Mouse (Mus musculus) ES-E14 (cell line): ENCODE measurements at regions not wholly inside any gene's neighbourhood (a gene's known extent, or its start where the extent isn't known, plus 50 kb on each side); places are given as distances from the start of the nearest gene placed in this dataset.

ENCODE experiments used
- DNase-seq: peaks from one replicate; pipeline ENCODE4 v3.0.0-alpha.2; 2013; ENCODE audit warnings: low read depth, low spot score
- H3K27ac ChIP-seq: 2 replicates; pipeline ENCODE4 v1.5.1; 2012; ENCODE audit warnings: low read depth, mild to moderate bottlenecking, low read length, moderate library complexity, mixed read lengths; ENCODE audit not compliant: poor library complexity, insufficient read depth, severe bottlenecking
- H3K36me3 ChIP-seq: 2 replicates; pipeline ENCODE4 v1.6.1; 2012; ENCODE audit warnings: mild to moderate bottlenecking, low read length, moderate library complexity, mixed read lengths; ENCODE audit not compliant: control insufficient read depth, poor library complexity, insufficient read depth, severe bottlenecking
- H3K4me1 ChIP-seq, 2 experiments: fragments of 150-350 bp in 1 of 2; sonication (generic) in 1 of 2; 2 replicates each; pipeline ENCODE4 v1.6.1; 2012; ENCODE audit warnings: low read length in 2 of 2, mild to moderate bottlenecking in 1 of 2, mixed read lengths in 1 of 2; ENCODE audit not compliant: control insufficient read depth in 2 of 2, insufficient read depth in 2 of 2, poor library complexity in 1 of 2
- H3K4me3 ChIP-seq, 2 experiments: fragments of 150-350 bp in 1 of 2; sonication (generic) in 1 of 2; 2 replicates each; pipeline ENCODE4 v1.5.1; 2012; ENCODE audit warnings: low read length in 2 of 2, low read depth in 1 of 2, mild to moderate bottlenecking in 1 of 2, mixed read lengths in 1 of 2; ENCODE audit not compliant: insufficient read depth in 1 of 2, poor library complexity in 1 of 2, severe bottlenecking in 1 of 2
- H3K9ac ChIP-seq: 2 replicates; pipeline ENCODE4 v1.6.1; 2012; ENCODE audit warnings: low read depth, mild to moderate bottlenecking, low read length, mixed read lengths; ENCODE audit not compliant: poor library complexity, insufficient read depth, severe bottlenecking
- H3K9me3 ChIP-seq: fragments of 150-350 bp; sonication (generic); 2 replicates; pipeline ENCODE4 v1.6.1; 2012; ENCODE audit warnings: low read depth, mild to moderate bottlenecking, low read length; ENCODE audit not compliant: control insufficient read depth, insufficient read depth
- CHD2 ChIP-seq: IDR thresholded peaks from 2 replicates; pipeline ENCODE4 v1.6.1; 2014; ENCODE audit warnings: mild to moderate bottlenecking, low read depth, low read length, inconsistent platforms
- HCFC1 ChIP-seq: IDR thresholded peaks from 2 replicates; pipeline ENCODE4 v1.6.1; 2012; ENCODE audit warnings: low read length, inconsistent platforms, borderline replicate concordance; ENCODE audit not compliant: insufficient read depth
- MAFK ChIP-seq: IDR thresholded peaks from 2 replicates; pipeline ENCODE4 v1.6.1; 2014; ENCODE audit warnings: mild to moderate bottlenecking, low read depth, low read length, inconsistent platforms; ENCODE audit not compliant: insufficient read depth
- ZC3H11A ChIP-seq: IDR thresholded peaks from 2 replicates; pipeline ENCODE4 v1.6.1; 2012; ENCODE audit warnings: low read depth, mild to moderate bottlenecking, inconsistent platforms, low read length, borderline replicate concordance
- ZNF384 ChIP-seq: IDR thresholded peaks from 2 replicates; pipeline ENCODE4 v1.6.1; 2012; ENCODE audit warnings: low read depth, low read length, inconsistent platforms
- in situ Hi-C, 2 experiments: fragments of 600-800 bp; cut with MboI; formaldehyde crosslinking; loops; one replicate each; pipeline ENCODE4 v1.15.1; 2025; ENCODE audit warnings: low sequenced_read_pairs in 2 of 2, inconsistent platforms in 1 of 2; ENCODE audit not compliant: unreplicated experiment in 2 of 2

DNA sequence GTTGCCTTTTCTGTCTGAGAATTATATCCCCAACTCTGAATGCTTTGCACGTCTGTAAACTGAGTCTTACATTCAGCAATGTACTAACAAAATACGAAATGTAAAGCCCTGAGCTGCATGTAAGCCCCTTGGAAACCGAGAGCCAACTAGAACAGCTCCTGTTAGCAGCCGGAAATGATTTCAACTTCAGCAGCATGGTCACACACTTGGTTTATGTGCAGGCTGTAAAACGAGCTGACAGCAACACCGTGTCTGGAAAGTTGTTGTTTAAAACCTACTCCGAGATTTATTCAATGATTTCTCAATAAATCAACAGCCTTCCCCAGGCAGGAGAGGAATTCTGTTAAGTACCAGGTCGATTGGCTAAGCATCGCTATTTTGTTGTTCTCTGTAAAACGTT is 155.7 kb downstream of the Lrig3 start:
- Histone ChIP-seq H3K9ac (no peak overlapping the region), H3K4me3 (no peak overlapping the region), H3K4me1 (no peaks in the 10 kb centered on the region), H3K9me3 (no peaks in the 10 kb centered on the region), H3K36me3 (no peaks in the 10 kb centered on the region), H3K27ac (no peak overlapping the region)
- in situ Hi-C loops, result no loop called here
- no peak for DNase-seq
- TF ChIP-seq ZNF384, result no peak
- no peak for TF ChIP-seq CHD2
- TF ChIP-seq HCFC1, result no peak

DNA sequence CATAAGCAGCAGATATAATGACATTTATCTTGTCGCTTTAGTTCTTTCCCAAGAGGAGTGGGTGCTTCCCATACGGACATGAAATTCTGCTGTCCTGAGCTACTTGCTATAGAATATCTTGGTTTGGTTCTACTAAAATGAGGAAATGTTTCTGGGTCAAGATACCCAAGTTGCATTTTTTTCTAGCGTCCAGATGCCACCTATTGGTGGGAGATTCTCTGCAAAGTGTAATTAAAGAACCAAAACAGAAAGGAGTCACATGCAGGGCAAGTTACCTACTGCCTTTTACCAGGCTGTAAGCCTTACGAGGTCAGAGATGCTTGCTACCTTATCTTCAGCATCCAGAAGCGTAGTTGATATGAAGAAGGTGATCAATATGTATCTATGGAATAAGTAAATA is 156.5 kb downstream of the Lrig3 start:
- Histone ChIP-seq H3K9ac (no peak overlapping the region), H3K36me3 (no peaks in the 10 kb centered on the region), H3K27ac (no peak overlapping the region), H3K4me3 (no peak overlapping the region), H3K4me1 (no peaks in the 10 kb centered on the region), H3K9me3 (no peaks in the 10 kb centered on the region)
- TF ChIP-seq ZC3H11A (no peak), CHD2 (no peak), MAFK (no peak), HCFC1 (no peak), ZNF384 (no peak)
- no peak for DNase-seq
- in situ Hi-C loops, result no loop called here

DNA sequence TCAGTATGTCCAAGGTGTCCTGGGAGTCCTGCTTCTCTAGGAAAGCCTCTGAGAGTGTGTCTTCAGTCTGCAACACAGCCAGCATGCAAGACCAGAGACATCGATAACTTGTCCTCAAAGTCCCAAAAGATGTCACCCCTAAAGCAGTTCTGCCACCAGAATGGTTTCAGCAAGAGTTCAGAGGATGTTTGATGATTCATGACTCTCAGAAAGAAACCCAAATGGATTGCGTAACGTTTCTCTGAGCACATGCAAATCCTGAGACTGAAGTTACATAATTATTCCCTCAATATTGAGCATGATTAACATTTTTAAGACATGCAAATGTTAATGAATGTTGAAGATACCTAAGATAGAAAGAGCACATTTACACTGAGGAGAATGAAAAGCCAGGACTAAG is 167.2 kb downstream of the Lrig3 start:
- no peaks in the 10 kb centered on the region for H3K4me1 ChIP-seq
- no peak for TF ChIP-seq MAFK
- TF ChIP-seq ZC3H11A, result no peak
- no peak for TF ChIP-seq CHD2
- no peak for TF ChIP-seq HCFC1
- TF ChIP-seq ZNF384, result no peak
- no peak overlapping the region for H3K27ac ChIP-seq
- DNase-seq, result no peak
- H3K9me3 ChIP-seq, result no peaks in the 10 kb centered on the region
- H3K4me3 ChIP-seq, result no peak overlapping the region
- in situ Hi-C loops, result no loop called here
- H3K9ac ChIP-seq, result no peak overlapping the region
- no peaks in the 10 kb centered on the region for H3K36me3 ChIP-seq

DNA sequence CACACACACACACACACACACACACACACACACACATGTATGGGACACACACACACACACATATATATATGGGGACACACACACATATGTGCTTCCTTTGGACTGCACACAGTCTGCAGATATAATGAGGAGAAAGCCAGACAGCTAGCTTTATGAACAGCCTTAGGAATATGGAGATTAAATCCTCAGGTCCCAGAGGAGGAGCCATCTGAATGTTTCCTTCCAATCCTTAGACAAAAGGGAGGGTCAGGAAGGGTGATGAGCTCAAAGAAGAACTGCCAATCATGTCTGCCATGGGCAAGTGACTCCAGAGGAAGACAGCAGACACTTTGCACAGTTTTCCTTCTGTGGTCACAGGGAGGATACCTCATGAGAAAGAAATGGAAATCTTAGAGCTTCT is 168.0 kb downstream of the Lrig3 start:
- H3K9ac ChIP-seq, result no peak overlapping the region
- no peak overlapping the region for H3K27ac ChIP-seq
- H3K36me3 ChIP-seq, result no peaks in the 10 kb centered on the region
- no peak for DNase-seq
- no peaks in the 10 kb centered on the region for H3K4me1 ChIP-seq
- no peaks in the 10 kb centered on the region for H3K9me3 ChIP-seq
- H3K4me3 ChIP-seq, result no peak overlapping the region
- no peak for TF ChIP-seq HCFC1
- TF ChIP-seq ZNF384, result no peak
- TF ChIP-seq CHD2, result no peak
- no peak for TF ChIP-seq ZC3H11A
- TF ChIP-seq MAFK, result no peak
- in situ Hi-C loops, result no loop called here

DNA sequence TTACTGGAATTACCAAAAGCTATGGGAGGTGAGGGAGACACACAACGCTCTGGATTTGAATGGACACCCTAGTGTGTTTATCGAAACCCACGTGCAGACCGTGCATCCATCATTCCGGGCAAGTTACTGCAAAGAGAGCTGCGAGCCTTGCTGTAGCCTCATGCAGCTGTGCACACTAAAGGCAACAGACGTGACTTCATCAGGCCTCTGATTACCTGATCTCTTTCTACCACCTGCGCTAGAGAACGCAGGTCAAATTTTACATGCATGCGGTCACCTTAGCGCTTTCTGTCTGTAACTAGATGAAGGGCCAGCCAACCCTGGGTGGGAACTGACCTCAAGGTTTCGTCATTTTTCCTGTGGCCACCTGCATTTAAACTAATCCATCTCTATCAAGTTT is 172.6 kb downstream of the Lrig3 start:
- H3K4me3 ChIP-seq, result no peak overlapping the region
- no peak for TF ChIP-seq ZC3H11A
- TF ChIP-seq MAFK, result no peak
- TF ChIP-seq HCFC1, result no peak
- TF ChIP-seq CHD2, result no peak
- TF ChIP-seq ZNF384, result no peak
- no peak for DNase-seq
- H3K4me1 ChIP-seq, result no peaks in the 10 kb centered on the region
- no peaks in the 10 kb centered on the region for H3K9me3 ChIP-seq
- in situ Hi-C loops, result no loop called here
- H3K36me3 ChIP-seq, result no peaks in the 10 kb centered on the region
- no peak overlapping the region for H3K9ac ChIP-seq
- H3K27ac ChIP-seq, result no peak overlapping the region
